Mouse (Mus musculus): ENCODE data around the gene Agfg2.

Agfg2 gene

DNA sequence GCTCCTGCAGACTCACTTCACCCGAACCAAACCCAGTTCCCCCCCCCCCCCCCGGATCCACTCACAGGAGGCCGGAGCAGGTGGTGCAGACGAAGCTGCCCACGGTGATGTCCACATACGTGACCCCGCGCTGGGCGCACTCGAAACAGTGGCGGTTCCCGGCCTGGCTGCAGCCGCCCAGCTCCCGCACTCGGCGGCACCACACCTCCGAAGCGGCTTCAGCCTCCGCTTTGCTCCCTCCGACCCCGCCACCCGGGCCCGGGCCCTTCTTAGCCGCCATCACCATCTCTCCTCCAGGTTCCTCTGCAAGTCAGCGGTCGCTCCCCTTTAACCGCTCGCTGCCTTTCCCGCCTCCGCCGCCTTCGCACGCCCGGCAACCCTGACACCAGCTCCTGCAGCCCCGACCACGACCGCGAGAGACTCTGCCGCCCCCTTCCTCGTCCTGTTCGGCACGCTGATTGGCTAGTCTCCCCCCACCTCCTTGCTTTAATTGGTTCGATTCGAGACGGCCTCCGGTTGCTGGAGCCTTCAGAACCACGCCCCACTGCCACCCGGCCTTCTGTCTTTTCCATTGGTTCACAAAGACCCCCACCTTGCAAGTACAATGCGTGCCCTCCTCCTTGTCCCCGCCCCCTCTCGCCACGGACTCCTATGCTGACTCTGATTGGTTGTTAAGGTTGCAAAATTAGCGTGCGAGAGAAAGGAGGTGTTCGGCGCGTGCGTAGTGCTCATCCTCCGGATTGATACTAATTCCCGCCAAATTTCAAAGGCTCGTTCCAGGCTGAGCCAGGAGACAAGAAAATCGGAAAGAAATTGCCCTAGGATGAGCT, at the start of gene Agfg2:
Gene Agfg2, minus strand, starts transcription at position 433 of the 830 bp plus-strand sequence.
- DNase-seq, result peak; percentile 96 to 98

DNA sequence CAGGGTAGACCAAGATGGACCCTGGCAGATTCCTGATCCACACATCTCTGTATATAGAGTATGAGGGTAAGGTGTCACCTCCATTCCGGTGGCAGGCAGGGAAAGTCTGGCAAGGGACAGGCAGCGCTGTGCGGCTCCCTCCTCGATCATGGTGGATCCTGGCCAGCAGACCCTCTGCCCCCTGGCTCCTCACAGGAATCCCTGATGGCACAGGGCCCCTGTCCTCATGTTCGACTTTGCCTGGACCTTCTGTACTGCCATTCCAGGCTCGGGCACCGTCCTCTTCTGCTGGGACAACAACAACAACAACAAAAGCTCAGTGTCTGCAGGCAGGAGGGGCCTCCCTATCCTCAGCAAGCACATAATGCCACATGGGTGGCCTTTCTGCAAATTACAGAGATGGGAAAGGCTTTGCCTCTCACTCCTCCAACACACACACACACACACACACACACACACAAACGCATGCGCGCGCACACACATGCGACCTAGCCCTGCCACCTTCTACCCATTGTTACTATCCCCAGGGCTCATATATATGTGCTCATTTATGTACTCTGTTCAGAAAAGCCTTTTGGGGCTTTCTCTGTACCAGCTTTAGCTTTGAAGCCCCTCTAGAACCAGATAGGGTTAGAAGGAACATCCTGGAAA, 49.2 kb upstream of the Agfg2 start:
- DNase-seq, result no peak

DNA sequence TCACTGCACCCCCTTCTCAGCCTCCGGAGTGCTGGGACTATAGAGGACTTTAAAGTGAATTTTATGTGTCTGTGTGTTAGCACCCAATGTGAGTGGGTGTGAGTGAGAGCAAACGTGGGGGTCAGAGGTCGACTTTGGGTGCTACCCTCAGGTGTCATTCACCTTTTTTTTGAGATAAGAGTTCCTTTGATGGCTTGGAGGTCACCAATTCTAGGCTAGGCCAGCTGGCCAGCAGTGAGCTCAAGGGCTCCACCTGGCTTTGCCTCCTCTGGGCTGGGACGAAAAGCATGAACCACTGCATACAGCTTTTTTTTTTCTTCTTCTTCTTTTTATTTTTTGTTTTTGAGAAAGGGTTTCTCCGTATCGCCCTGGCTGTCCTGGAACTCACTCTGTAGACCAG, 42.2 kb upstream of the Agfg2 start:
- DNase-seq, result no peak

DNA sequence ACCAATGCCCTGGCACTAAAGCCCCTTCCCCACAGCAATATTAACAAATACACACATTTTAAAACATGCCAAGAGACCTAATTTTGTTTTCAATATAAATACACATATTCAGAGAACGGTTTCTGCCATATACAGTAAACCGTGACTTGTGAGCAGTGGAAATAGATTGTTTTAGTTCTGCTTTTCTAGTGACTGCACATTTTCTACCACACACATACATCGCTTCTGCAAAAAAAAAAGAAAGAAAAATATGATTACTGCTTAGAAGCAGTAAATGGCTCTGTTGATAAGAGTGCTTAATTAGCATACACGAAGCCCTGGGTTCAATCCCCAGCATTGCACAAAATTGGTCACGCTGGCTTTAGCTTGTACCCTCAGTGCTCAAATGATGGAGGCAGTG, 39.3 kb upstream of the Agfg2 start:
- no peak for DNase-seq

DNA sequence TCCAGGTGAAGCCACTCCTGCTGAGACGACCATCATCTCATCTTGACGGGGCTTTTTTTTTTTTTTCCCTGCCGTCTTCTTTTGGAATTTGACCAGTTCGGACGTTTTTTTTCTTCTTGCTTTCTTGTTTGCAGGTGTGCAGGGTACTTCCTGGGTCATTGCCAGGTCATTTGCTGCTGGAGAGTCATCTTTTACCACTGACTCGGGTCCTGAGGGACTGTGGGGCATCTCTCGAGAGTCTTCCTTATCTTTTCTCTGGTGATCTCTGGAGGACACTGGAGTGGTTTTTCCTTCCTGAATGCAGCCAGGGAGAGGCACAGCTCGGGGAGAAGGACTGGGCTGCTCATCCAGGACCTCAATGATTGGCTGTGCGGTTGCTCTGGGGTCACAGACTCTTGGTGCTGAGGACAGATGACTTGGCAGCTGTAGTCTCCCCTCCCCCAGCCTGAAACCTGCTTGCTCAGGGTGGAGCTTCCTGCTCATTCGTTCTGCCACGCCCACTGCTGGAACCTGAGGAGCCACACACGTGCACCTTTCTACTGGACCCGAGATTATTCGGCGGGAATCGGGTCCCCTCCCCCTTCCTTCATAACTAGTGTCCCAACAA, 36.1 kb upstream of the Agfg2 start:
- peak; percentile 37 to 49 for DNase-seq

DNA sequence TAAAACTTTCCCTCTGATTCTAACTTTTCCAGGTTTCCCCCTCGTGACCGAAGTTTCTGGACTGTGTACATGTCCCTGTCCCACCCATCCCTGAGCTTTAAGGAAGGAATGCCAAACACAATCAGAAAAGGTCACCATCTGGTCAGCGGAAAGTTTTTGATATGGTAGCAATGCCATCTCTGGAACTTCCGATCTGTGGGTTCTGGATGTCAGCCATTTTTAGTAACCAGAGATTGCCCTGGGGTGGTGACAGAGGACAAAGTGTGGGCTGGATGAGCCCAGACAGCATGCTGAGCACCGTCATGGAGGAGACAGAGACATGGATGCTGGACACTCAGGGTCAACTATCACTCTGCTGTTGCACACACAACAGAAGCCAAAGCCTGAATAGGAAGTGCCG, 34.6 kb upstream of the Agfg2 start:
- DNase-seq, result no peak

DNA sequence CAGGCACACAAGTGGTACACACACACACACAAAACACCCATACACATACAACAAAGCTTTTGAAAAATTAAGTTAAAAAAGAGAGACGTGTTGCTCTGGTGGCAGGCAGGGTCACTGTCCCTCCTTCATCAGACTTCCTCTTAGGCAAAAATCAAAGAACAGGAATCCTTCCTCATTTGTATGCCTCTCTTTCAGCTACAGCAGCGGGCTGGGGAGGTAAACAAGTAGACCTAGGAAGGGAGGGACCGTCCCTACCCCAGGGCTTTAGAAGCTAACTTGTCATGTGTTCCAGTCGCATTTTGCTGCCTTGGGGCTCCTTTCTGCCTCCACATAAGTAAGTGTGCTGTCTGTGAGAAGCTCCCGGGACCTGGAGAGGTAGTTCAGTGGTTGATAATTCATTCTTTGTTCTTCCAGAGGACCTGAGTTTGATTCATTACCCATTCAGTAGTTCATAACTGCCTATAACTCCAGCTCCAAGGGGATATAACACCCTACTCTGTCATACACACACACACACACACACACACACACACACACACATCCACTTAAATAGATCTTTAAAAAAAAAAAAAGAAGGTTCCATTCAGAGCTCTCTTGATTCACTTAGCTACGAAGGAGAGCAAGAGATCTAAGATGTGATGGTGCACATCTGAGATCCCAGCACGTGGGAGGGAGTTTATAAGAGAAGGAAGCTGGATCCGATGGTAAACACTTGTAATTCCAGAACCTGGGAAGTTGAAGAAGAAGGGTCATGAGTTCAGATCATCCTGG, 33.7 kb upstream of the Agfg2 start:
- peak; percentile 61 to 64 for DNase-seq

DNA sequence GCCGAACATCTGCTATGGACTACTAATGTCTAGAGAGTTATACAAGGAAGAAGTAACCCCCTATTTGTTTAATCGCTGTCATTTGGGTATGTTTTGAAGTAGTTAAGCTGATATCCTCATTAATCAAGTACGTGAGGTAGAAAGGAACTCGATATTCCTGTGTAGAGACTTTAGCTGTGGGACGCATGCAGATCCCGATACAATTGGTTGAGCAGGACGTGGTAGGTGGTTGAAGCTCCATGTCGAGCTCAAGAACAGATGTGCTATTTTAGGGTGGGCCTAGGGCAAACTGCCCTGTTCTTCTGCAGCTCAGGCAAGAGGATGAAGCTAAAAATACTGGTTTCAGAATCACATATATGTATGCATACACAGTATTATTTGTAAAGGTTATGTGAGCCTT, 31.2 kb upstream of the Agfg2 start:
- no peak for DNase-seq

DNA sequence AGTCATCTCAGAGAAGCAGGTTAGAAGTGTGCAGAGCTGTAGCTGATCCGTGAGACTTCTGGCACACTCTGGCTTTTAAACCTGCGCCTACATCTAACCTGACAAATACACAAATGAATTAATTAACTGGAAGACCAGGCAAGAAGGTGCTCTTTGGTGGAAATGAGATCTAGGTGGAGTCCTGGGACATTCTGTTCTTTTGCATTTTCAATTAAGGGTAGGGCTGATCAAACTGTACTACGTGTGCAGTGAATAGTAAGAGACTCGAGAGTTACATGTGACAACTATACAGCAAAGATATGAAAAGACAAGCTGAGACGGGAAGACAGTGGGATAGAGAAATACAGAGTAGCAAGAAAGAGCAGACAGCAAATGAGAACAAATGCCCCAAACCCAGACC, 28.9 kb upstream of the Agfg2 start:
- no peak for DNase-seq

DNA sequence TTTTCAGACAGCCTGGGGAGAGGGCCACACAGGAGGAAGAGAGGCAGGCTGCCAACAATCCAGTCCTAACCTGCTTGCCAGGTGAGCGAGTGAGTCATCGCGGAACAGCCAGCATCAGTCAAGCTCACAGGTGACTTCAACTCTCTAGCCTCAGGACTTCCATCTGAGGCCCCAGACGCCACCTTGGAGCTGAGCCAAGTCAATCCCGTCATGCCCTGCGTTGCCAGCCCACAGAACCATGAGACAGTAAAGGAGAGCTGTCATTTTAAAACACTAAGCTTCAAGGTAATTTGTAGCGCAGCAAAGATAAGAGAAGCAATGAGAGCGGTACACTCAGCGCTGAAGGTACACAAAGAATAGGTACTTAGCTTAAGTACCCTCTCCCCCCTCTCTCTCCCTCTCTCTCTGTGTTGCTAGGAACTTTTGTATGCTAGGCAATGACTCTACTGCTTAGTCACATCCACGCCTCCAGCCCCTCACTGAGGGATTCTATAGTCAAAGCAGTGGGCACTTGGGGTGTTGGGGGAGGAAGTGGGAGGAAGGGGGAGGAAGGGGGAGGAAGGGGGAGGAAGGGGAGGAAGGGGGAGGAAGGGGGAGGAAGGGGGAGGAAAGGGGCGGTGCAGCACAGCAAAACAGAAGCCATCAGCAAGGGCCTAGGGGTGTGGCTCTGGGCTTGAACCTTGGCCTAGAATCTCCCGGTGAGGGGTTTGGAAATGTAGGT, 22.5 kb upstream of the Agfg2 start:
- peak; percentile 83 to 85 for DNase-seq

DNA sequence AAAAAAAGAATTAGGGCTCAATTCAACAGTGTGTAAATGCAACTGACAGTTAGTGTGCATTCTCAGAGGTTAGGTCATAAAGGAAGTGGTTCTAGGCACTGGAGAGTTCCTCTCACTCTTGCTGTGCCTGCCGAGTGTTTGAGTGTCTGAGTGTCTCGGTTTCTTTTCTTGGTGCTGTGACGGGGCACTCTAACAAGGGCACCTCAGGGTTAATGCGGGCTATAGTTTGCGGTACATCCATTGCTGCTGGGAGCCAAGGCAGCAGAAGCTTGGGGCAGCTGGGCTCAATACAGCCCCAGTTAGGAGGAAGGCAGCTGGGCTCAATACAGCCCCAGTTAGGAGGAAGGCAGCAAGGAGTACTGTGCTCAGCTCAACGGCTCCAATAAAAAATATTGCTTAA, 20.7 kb upstream of the Agfg2 start:
- DNase-seq, result peak; percentile 14

DNA sequence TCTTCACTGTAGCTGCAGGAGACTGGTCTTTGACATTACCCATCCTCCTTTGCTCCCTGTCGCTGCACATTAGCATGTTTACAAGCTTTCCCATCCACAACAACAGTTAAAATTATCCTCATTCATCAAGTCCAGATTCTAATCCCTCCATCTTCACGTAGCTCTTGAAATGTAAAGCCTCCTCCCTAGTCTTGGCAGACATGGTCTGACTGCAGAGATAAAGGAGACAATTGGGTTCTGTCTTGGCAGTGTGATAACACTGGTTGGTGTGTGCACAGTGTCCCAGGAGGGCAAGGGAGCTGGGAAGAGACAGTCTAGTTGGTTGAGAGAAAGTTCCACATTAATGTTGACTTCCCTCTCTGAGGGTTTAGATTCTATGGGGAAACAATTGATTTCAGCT, 15.3 kb upstream of the Agfg2 start:
- no peak for DNase-seq

DNA sequence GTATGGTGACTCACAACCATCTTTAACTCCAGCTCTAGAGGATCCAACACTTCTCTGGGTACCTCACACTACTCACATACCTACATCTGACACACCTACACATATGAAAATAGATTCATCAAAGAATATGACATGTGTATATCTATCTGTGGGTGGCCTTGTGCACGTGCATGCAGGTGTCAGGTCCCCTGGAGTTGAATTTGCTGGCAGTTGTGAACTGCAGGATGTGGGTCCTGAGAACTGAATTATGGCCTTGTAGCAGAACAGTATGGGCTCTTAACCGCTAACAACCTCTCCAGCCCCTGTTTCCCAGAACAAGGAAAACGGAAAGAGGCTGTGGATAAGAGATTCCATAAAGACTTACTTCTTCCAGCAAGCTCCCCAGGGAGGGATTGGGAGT, 14.6 kb upstream of the Agfg2 start:
- no peak for DNase-seq

DNA sequence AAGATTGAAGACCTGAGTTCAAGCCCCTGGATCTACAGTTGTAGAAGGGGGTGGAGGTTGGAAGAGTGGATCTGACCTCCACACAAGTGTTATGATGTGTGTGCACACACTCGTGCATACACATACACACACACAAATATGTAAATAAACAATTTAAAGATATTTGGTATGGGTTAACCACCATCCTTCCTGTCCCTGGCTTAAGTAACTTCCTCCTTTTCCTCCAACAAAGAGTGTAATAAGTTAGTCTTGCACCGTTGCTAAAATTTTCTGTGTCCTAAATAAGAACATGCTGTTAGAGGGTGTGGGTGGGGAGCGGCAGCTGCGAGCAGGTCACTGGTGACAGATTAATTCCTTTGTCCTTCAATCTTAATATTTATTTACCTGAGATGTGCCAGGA, 11.4 kb upstream of the Agfg2 start:
- no peak for DNase-seq

DNA sequence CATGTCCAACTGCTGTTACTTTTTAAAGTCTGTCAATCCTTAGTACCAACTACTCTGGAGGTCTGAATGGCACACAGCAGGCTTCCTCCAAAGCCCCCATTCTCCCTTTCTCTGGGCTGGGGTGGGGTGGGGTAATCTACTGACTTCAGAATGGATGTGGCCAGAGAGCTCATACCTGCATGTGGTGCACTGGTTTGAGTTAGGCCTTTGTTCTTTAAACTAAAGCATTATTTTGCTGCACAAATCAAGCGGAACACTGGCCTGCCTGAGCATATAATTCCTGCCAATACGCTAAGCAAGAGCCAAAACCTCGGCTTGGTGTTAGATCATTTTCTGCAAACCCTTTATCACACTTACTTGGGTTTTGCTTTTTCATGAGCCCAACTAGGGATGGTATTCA, 10.3 kb upstream of the Agfg2 start:
- DNase-seq, result no peak

DNA sequence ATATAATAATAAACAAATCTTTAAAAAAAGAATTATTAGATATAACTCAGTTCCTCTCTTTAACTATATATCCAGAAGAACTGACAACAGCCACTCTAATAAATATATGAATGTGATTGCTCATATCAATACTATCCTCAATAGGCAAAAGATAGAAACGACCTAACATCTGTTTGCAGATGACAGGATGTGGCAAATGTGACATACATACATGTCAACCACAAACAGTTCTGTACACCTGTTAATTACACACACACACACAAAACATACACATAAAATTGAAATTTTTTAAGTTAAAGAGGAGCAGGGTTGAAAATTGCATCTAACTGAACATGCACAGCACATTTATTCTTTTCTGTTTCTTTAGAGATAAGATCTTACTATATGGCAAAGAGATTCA, 7.4 kb upstream of the Agfg2 start:
- DNase-seq, result no peak

DNA sequence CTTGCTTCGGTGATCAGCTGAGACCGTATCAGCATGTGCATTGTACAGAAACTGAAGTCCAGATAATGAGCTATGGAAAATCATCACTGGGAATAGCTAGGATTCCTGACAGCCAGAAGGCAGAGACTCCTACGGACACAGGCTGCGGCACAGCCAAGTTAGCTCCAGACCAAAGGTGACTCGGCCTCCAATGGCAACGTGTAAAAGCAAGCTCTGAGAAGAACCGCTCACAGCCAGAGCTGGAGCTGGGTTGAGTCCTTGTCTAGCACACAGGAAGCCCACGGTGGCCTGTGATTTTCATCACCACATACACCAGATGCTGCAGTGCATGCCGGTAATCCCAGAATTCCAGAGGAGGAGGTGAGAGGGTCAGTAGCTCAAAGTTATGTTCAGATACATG, 6.0 kb upstream of the Agfg2 start:
- no peak for DNase-seq

DNA sequence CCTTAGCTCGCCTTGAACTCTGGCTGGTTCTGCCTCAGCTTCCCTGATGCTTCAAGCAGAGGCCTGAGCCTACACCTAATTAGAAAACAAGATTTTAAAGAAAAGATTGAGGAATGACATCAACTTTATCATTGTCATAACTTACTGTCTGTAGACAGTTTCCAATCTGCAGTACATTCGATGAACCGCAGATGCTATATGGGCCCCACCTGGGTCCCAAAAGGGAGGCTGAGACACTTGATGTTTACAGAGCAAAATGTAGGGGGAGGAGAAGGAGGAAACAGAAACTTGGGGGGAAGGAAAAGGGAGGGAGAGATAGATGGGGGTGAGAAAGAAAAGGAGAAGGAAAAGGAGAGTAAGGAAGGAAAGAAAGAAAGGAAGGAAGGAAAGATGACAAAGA, 5.4 kb upstream of the Agfg2 start:
- no peak for DNase-seq

DNA sequence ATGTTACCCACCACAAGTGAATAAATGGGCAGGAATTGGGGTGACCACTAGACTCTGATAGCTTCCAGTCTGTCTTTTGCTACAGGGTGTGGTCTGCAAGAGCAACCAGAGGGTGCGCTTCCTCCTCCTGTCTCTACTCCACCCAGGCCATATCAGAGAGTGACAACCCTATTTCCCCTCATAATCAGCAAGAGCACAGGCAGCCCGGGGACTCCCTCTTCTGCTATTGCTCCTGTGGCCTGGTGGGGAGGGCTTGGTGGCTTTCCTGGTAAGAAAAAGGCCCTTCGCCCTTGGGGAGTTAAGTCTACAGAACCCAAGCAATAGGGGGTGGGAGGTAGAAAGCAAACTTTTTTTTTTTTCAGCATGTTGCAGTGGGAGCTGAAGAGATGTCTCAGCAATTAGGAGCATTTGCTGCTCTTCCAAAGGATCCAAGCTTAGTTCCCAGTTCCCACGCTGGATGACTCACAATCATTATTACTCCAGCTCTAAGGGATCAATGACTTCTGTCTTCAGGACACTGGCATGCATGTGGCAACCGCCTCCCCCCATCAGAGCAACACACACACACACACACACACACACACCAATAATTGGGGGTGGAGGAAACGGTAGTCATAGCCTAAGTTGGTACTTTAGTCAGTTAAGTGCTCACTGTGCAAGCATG, 1.7 kb upstream of the Agfg2 start:
- peak; percentile 32 to 33 for DNase-seq

DNA sequence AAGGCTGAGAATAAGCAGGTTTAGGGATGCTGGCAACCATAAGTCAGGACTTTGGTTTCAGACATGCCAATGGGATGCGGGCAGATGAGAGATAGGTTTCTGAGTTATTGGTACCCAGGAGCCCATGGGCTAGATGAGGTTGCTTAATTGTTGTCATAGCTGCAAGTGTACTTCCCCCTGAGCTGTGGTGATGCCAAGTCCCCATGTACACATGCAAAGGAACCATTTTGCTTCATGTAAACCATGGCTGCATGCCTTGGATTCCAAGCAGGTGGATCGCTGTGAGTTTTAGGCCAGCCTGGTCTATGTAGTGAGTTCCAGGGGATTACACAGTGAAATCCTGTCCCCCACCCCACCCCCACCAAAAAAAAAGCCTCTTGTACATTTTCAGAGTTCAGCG, 1.1 kb upstream of the Agfg2 start:
- DNase-seq, result no peak

DNA sequence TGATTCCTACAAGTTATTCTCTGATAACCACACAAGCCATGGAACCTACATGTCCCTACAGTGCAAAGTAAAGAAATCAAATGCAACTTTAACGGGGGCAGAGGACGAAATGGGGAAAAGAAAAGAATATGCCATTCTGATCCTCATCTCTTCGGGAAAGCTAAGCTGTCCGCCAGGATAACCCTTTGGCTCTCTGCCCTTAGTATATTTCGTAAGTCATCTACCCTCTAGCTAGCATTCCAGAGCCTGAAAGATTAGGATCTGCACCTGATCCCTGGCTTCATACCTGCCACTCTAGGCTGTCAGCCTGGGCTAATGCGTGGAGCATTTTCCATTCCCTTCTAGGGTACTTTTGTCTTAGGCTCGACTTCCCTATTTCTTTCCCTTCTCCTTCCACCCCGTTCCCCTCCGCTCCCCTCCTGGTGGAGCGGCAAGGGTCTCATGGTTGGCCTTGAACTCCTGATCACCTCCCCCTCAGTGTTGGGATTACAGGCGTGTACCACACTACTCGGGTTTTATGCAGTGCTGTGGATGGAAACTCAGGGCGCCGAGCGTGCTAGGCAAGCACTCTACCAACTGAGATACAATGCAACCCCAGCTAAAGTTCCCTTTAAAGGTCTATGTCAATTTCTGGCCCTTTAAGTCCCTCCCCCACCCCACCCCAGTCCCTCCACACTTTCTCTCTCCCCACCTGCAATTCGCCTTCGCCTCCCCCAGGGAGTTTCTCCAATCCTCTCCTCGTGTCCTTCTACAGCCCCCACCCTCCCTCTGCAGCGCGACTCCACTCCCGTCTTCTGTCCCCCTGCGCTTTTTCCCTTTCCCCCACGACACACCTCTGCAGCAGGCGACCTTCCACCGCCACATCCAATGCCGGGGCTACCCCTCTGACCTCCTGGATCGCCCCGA, 885 bp downstream of the Agfg2 start:
- DNase-seq, result peak in 1 of 2 experiments; percentile 22
